Mouse (Mus musculus) macrophage (primary cell): ENCODE results near the gene Kat14. TPM values are rescaled to one million over a fixed set of nuclear protein-coding genes. Genes with fewer than 3 reads are reported as not detected.

ENCODE experiments used
- H3K27ac ChIP-seq: fragments of 350-480 bp; formaldehyde crosslinking; 2 replicates; pipeline ENCODE4 v1.9.0; 2021
- H3K36me3 ChIP-seq: fragments of 350-480 bp; formaldehyde crosslinking; 2 replicates; pipeline ENCODE4 v1.9.0; 2021; ENCODE audit errors: inconsistent target
- H3K4me3 ChIP-seq: fragments of 350-480 bp; formaldehyde crosslinking; 2 replicates; pipeline ENCODE4 v1.9.0; 2021; ENCODE audit errors: inconsistent target
- H3K79me2 ChIP-seq: fragments of 350-480 bp; formaldehyde crosslinking; 2 replicates; pipeline ENCODE4 v1.9.0; 2021; ENCODE audit errors: inconsistent target
- WGBS: methylation state at CpG from one replicate; pipeline ENCODE4 v1.1.7; 2026; ENCODE audit warnings: inconsistent platforms; ENCODE audit not compliant: missing documents; 5-methylcytosine and 5-hydroxymethylcytosine counted together
- polyA plus RNA-seq: library from polyadenylated mRNA; stranded (reverse); fragments of 250-400 nt; gene quantifications from 3 replicates; pipeline ENCODE4 v1.2.4, GENCODE M21; 2018; ENCODE audit warnings: inconsistent platforms

The Kat14 gene
- polyA plus RNA-seq, 1 experiment from 2014 or later = 28.7 TPM

GRCm38 (mm10) chr2:144414646-144415045 lies 45.9 kb downstream of the Kat14 start:
- Histone ChIP-seq H3K79me2 (no peaks in the 10 kb centered on the region), H3K36me3 (no peaks in the 10 kb centered on the region), H3K4me3 (no peak overlapping the region), H3K27ac (no peak overlapping the region)
- 100% methylated on average over 1 of the region's 1 CpGs for WGBS

GRCm38 (mm10) chr2:144416859-144417258 lies 48.1 kb downstream of the Kat14 start:
- H3K4me3 ChIP-seq = no peak overlapping the region
- H3K27ac ChIP-seq = no peak overlapping the region
- WGBS = 68% methylated on average over 6 of the region's 8 CpGs

GRCm38 (mm10) chr2:144418062-144418461 lies 49.3 kb downstream of the Kat14 start:
- Histone ChIP-seq H3K4me3 (no peak overlapping the region), H3K27ac (no peak overlapping the region), H3K79me2 (no peaks in the 10 kb centered on the region), H3K36me3 (no peaks in the 10 kb centered on the region)
- WGBS = 93% methylated on average over 2 of the region's 2 CpGs

More at GRCm38 (mm10) chr2:144416859-144417258, 48.1 kb downstream of the Kat14 start:
- Histone ChIP-seq H3K36me3 (no peaks in the 10 kb centered on the region), H3K79me2 (no peaks in the 10 kb centered on the region)

GRCm38 (mm10) chr2:144422094-144422675 lies 53.4 kb downstream of the Kat14 start:
- H3K4me3 ChIP-seq = no peak overlapping the region
- H3K36me3 ChIP-seq = no peaks in the 10 kb centered on the region
- no peak overlapping the region for H3K27ac ChIP-seq
- 93% methylated on average over 10 of the region's 10 CpGs for WGBS
- no peaks in the 10 kb centered on the region for H3K79me2 ChIP-seq

- Histone ChIP-seq H3K36me3 (no peaks in the 10 kb centered on the region), H3K4me3 (no peak overlapping the region), H3K27ac (no peak overlapping the region), H3K79me2 (no peaks in the 10 kb centered on the region)
- WGBS = 100% methylated on average over 1 of the region's 1 CpGs
These were observed 57.0 kb downstream of the Kat14 start for GRCm38 (mm10) chr2:144425761-144426160.

GRCm38 (mm10) chr2:144427852-144428251 lies 59.1 kb downstream of the Kat14 start:
- no peaks in the 10 kb centered on the region for H3K79me2 ChIP-seq
- 90% methylated on average over 5 of the region's 5 CpGs for WGBS
- H3K36me3 ChIP-seq = no peaks in the 10 kb centered on the region
- H3K4me3 ChIP-seq = no peak overlapping the region
- H3K27ac ChIP-seq = no peak overlapping the region

GRCm38 (mm10) chr2:144428659-144429058 lies 59.9 kb downstream of the Kat14 start:
- WGBS = 84% methylated on average over 8 of the region's 8 CpGs
- Histone ChIP-seq H3K36me3 (no peaks in the 10 kb centered on the region), H3K27ac (no peak overlapping the region), H3K4me3 (no peak overlapping the region), H3K79me2 (no peaks in the 10 kb centered on the region)

- WGBS = 84% methylated on average over 6 of the region's 7 CpGs
- no peaks in the 10 kb centered on the region for H3K36me3 ChIP-seq
- H3K4me3 ChIP-seq = no peak overlapping the region
- no peak overlapping the region for H3K27ac ChIP-seq
- H3K79me2 ChIP-seq = no peaks in the 10 kb centered on the region
These were observed 60.4 kb downstream of the Kat14 start for GRCm38 (mm10) chr2:144429171-144429570.

- Histone ChIP-seq H3K79me2 (no peaks in the 10 kb centered on the region), H3K4me3 (no peak overlapping the region), H3K27ac (no peak overlapping the region), H3K36me3 (no peaks in the 10 kb centered on the region)
- 77% methylated on average over 5 of the region's 5 CpGs for WGBS
These were observed 62.6 kb downstream of the Kat14 start for GRCm38 (mm10) chr2:144431286-144431825.

GRCm38 (mm10) chr2:144435679-144436078 lies 66.9 kb downstream of the Kat14 start:
- 85% methylated on average over 10 of the region's 10 CpGs for WGBS

GRCm38 (mm10) chr2:144438424-144438823 lies 69.6 kb downstream of the Kat14 start:
- H3K36me3 ChIP-seq = no peaks in the 10 kb centered on the region
- WGBS = 53% methylated on average over 4 of the region's 4 CpGs
- no peak overlapping the region for H3K27ac ChIP-seq

More at GRCm38 (mm10) chr2:144435679-144436078, 66.9 kb downstream of the Kat14 start:
- H3K4me3 ChIP-seq = no peak overlapping the region
- H3K27ac ChIP-seq = no peak overlapping the region
- H3K79me2 ChIP-seq = no peaks in the 10 kb centered on the region
- H3K36me3 ChIP-seq = no peaks in the 10 kb centered on the region

GRCm38 (mm10) chr2:144439191-144439700 lies 70.5 kb downstream of the Kat14 start:
- Histone ChIP-seq H3K79me2 (no peaks in the 10 kb centered on the region), H3K4me3 (no peak overlapping the region), H3K27ac (no peak overlapping the region), H3K36me3 (no peaks in the 10 kb centered on the region)
- WGBS = 83% methylated on average over 3 of the region's 3 CpGs

More at GRCm38 (mm10) chr2:144438424-144438823, 69.6 kb downstream of the Kat14 start:
- Histone ChIP-seq H3K79me2 (no peaks in the 10 kb centered on the region), H3K4me3 (no peak overlapping the region)

- H3K27ac ChIP-seq = no peak overlapping the region
- no peaks in the 10 kb centered on the region for H3K79me2 ChIP-seq
- H3K4me3 ChIP-seq = no peak overlapping the region
- no peaks in the 10 kb centered on the region for H3K36me3 ChIP-seq
- WGBS = 38% methylated on average over 11 of the region's 11 CpGs
These were observed 72.7 kb downstream of the Kat14 start for GRCm38 (mm10) chr2:144441386-144441915.

- Histone ChIP-seq H3K27ac (no peak overlapping the region), H3K36me3 (no peaks in the 10 kb centered on the region), H3K4me3 (no peak overlapping the region), H3K79me2 (no peaks in the 10 kb centered on the region)
- WGBS = 82% methylated on average over 7 of the region's 7 CpGs
These were observed 77.7 kb downstream of the Kat14 start for GRCm38 (mm10) chr2:144446360-144446999.

GRCm38 (mm10) chr2:144450378-144450777 lies 81.6 kb downstream of the Kat14 start:
- Histone ChIP-seq H3K4me3 (no peak overlapping the region), H3K79me2 (no peaks in the 10 kb centered on the region), H3K36me3 (no peaks in the 10 kb centered on the region), H3K27ac (no peak overlapping the region)
- 45% methylated on average over 2 of the region's 2 CpGs for WGBS
